Mouse (Mus musculus): Measurements from ENCODE around the gene Dab2ip. TPM values are rescaled to one million over a fixed set of nuclear protein-coding genes. Genes with fewer than 3 reads are reported as not detected.

Gene Dab2ip
- polyA plus RNA-seq, 1 experiment from 2014 or later: 54.9 TPM

DNA sequence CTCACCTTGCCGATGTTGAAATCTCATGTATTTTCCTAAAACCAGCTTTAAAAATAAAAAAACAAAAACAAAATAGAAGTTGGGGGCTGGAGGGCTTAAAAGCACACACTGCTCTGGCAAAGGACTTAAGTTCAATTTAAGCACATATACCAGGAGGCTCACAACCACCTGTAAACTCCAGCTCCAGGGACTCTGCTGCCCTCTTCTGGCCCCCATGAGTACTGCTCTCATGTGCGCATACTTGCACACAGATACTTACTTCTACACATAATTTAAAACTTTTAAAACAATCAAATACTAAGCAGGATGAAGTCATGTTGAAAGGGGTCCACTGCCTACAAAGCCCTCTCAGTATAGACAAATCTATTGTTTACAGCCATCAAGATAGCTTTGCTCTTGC lies 176.9 kb downstream of the Dab2ip start:
- ATAC-seq: no peak
- H3K4me3 ChIP-seq (replicated peaks): no peak overlapping the region
- H3K36me3 ChIP-seq: no peaks in the 10 kb centered on the region; the same call in 1 of the 2 replicates
- H3K4me1 ChIP-seq (replicated peaks): peaks cover 11% of the 10 kb centered on the region; the same call in 1 of the 2 replicates
- no peak overlapping the region for H3K9ac ChIP-seq
- no peak overlapping the region for H3K4me2 ChIP-seq (replicated peaks)
- no peaks in the 10 kb centered on the region for H3K27me3 ChIP-seq (replicated peaks)
- no peaks in the 10 kb centered on the region for H3K9me3 ChIP-seq
- WGBS: 97% methylated on average over 2 of the region's 2 CpGs
- no peak overlapping the region for H3K27ac ChIP-seq

DNA sequence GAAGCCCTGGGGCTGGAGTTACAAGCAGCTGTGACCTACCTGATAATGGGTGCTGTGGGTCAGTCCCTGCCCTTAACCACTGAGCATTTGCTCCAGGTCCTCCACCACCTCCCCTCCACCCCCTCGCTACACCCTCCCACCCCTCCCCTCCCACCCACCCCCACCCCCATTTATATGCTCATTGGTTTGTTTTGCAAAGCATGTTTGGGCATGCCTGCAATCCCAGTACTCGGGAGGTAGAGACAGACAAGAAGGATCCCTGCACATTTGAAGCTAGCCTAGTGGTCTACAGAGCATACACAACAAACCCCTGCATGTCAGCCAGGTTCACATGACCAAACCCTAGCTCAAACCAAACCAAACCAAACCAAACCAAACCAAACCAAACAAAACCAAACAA lies 178.0 kb downstream of the Dab2ip start:
- no peak overlapping the region for H3K4me2 ChIP-seq (replicated peaks)
- H3K9me3 ChIP-seq: no peaks in the 10 kb centered on the region
- ATAC-seq: no peak
- peaks cover 12% of the 10 kb centered on the region; the same call in 1 of the 2 replicates for H3K4me1 ChIP-seq (replicated peaks)
- H3K27ac ChIP-seq: no peak overlapping the region
- no peaks in the 10 kb centered on the region; the same call in 1 of the 2 replicates for H3K36me3 ChIP-seq
- no peak overlapping the region for H3K4me3 ChIP-seq (replicated peaks)
- WGBS: 83% methylated on average over 2 of the region's 2 CpGs
- H3K27me3 ChIP-seq (replicated peaks): no peaks in the 10 kb centered on the region
- no peak overlapping the region for H3K9ac ChIP-seq

DNA sequence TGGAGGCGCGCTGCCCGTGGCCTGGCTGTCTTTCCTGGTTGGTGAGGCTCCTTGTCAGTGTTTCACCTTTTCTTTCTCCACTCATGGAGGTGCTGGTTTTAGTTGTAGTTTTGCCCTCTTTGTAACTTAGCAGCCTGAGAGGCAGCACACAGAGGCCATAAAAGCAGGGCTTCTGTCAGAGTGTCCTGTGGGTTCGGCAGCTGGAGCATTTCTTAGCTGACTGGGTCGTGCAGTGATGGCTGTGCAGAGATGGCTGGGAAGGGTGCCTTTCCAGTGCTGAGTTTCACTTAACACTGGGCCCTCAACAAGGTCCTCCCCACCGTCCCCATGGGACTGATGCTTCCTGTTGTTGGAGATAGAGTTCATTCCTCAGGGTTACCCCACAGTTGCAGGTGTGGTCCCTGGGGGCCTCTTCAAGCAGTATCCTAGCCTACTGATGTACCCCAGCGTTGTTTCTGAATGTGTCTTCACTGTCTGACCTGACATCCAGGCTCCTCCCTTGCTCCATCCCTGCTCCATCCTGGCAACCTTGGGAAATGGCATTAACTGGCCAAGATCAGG lies 179.5 kb downstream of the Dab2ip start:
- 63% methylated on average over 7 of the region's 7 CpGs for WGBS
- Histone ChIP-seq H3K36me3 (no peaks in the 10 kb centered on the region), H3K9ac (no peak overlapping the region), H3K27me3 (replicated peaks) (no peaks in the 10 kb centered on the region), H3K4me2 (replicated peaks) (no peak overlapping the region), H3K9me3 (no peaks in the 10 kb centered on the region), H3K4me3 (replicated peaks) (no peak overlapping the region), H3K27ac (no peak overlapping the region), H3K4me1 (replicated peaks) (peaks cover 10% of the 10 kb centered on the region; the same call in 1 of the 2 replicates)
- no peak for ATAC-seq

DNA sequence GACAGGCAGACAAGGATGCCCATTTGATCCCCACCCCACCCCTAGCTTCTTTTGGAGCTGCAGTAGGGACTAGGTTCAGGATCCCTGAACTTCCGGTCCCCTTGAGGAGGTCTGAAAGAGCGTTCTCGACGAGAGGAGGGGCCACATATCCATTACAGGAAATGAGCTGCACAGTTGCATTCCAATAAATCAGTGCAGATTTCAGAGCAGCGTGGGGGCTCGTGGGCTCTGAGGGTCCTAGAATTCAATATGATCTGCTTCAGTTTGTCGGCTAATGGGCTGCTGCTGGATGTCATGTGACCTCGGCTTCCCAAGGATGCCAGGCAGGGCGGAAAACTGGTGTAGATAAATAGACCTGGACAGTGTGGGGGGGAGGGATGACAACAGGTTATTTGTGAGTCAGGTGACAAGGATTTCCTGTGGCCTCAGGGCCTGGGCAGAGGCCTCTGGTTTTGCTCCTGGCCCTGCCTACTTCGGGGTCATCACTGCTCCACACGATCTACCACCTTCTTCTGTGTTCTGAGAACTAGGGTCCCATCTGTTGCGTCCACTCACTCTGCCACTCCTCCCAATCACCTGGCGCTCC lies 181.7 kb downstream of the Dab2ip start:
- H3K36me3 ChIP-seq: no peaks in the 10 kb centered on the region
- peaks cover 10% of the 10 kb centered on the region; the same call in 1 of the 2 replicates for H3K4me1 ChIP-seq (replicated peaks)
- no peak overlapping the region for H3K27ac ChIP-seq
- WGBS: 41% methylated on average over 13 of the region's 13 CpGs
- no peak overlapping the region; the same call in 1 of the 2 replicates for H3K4me2 ChIP-seq (replicated peaks)
- no peaks in the 10 kb centered on the region for H3K27me3 ChIP-seq (replicated peaks)
- no peak overlapping the region for H3K9ac ChIP-seq
- no peak for ATAC-seq
- no peaks in the 10 kb centered on the region for H3K9me3 ChIP-seq
- H3K4me3 ChIP-seq (replicated peaks): no peak overlapping the region

DNA sequence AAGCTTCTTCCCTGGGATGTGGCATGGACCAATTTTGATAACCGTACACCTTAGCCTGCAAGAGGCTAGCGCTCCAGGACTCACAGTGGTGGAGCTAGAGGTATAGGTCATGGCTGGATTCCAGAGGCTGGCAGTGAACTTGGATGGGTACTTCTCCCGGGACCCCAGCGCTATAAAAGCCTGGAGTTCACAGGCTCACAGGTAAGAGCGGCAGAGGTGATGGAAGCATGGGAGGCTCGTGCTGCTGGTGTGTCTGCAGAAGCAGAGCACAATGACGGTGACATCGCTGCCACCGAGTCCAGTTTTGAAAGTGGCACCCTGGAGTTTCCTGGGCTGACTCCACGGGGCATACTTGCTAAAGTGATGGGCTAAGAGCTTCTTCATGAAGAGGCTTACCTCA lies 187.8 kb downstream of the Dab2ip start:
- Histone ChIP-seq H3K4me2 (replicated peaks) (no peak overlapping the region), H3K9ac (no peak overlapping the region), H3K27me3 (replicated peaks) (no peaks in the 10 kb centered on the region), H3K4me1 (replicated peaks) (0 out of 2 replicates have a peak, but pooled peaks cover 4% of the 10 kb centered on the region), H3K27ac (no peak overlapping the region), H3K9me3 (no peaks in the 10 kb centered on the region), H3K36me3 (no peaks in the 10 kb centered on the region), H3K4me3 (replicated peaks) (no peak overlapping the region)
- 85% methylated on average over 10 of the region's 10 CpGs for WGBS
- no peak for ATAC-seq

DNA sequence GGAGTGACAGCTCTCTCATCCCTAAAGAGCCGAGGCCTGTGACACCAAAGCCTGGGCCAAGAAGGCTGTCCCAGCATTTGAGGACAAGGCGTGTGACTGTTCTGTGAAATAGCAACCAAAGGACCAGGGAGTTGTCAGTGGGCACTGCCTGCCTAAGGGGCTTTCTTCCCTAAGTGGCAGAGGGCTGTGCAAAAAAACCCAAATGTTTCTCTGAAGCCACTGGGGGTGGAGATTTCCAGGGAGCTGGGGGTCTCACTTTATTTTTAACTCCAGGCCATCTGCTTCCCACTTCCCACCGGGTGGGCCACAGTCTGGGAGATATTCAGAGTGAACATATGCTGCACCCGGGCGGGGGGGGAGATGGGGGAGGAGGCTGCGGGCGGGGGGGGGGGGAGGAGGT lies 188.6 kb downstream of the Dab2ip start:
- no peak overlapping the region for H3K4me2 ChIP-seq (replicated peaks)
- no peaks in the 10 kb centered on the region for H3K9me3 ChIP-seq
- no peak overlapping the region for H3K9ac ChIP-seq
- H3K27me3 ChIP-seq (replicated peaks): no peaks in the 10 kb centered on the region
- no peak overlapping the region for H3K27ac ChIP-seq
- H3K4me1 ChIP-seq (replicated peaks): 0 out of 2 replicates have a peak, but pooled peaks cover 4% of the 10 kb centered on the region
- 36% methylated on average over 4 of the region's 7 CpGs for WGBS
- ATAC-seq: no peak
- H3K4me3 ChIP-seq (replicated peaks): no peak overlapping the region
- H3K36me3 ChIP-seq: no peaks in the 10 kb centered on the region

DNA sequence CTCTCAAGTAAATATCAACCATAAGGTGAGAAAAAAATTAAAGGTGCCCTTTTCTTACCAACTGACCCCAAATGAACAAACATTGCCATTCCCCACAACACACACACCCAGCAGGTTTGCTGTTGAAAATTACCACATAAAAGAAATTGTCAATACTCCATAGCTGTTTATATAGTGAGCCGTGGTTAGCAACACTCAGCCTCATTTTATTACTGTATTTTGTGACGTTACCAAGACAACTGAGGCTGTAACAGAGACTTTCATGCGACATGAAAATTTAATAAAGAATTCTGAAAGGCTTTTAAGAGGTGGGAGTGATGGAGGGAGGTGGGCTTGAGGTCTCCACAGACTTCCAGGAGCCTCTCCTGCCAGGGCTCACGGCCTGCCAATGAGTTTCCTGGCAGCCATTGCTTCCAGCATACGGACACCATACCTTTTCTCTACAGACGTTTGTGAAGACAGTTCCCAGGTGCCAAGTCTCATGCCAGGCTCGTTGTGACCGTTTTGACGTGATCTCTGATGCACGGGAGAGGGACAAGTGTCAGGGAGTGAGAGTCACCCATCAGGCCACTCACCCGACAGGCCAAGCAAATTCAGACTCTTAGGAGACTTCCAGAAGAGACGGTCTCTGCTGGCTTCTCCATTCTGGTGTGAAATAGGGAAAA lies 189.4 kb downstream of the Dab2ip start:
- H3K36me3 ChIP-seq: no peaks in the 10 kb centered on the region
- 71% methylated on average over 12 of the region's 12 CpGs for WGBS
- H3K27ac ChIP-seq: no peak overlapping the region
- no peaks in the 10 kb centered on the region for H3K9me3 ChIP-seq
- H3K4me2 ChIP-seq (replicated peaks): no peak overlapping the region
- H3K4me3 ChIP-seq (replicated peaks): no peak overlapping the region
- H3K27me3 ChIP-seq (replicated peaks): no peaks in the 10 kb centered on the region
- no peak for ATAC-seq
- H3K4me1 ChIP-seq (replicated peaks): 0 out of 2 replicates have a peak, but pooled peaks cover 4% of the 10 kb centered on the region
- no peak overlapping the region for H3K9ac ChIP-seq

DNA sequence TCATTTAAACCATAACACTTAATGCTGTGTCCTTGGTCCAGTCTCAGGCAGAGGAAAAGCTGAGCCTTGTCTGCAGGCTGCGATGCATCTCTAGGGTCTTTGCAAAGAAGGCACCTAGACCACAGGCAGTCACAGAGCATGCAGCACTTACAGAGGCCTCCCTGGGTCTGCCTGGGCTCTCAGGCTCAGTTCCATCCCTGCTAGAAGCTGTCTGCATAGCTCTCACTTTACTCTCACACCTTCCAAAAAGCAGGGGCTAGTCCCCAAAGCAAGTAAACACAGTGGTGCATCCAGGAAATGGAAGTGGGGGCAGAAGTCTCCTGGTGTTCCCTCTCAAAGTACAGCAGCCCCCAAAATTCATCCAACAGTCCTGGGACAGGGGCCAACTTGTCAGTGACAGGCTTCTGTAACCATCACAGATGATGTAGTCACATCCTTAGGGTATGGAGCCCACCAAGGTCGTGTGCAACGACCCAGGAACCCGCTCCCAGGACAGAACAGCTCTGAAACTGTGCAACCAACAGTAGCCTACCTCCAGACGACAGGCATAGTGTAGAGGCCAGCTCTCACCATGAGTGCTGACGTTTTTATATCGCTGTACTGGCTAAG lies 192.6 kb downstream of the Dab2ip start:
- no peak for ATAC-seq
- no peak overlapping the region for H3K4me3 ChIP-seq (replicated peaks)
- H3K9me3 ChIP-seq: no peaks in the 10 kb centered on the region
- no peak overlapping the region for H3K27ac ChIP-seq
- no peaks in the 10 kb centered on the region for H3K36me3 ChIP-seq
- H3K4me1 ChIP-seq (replicated peaks): 0 out of 2 replicates have a peak, but pooled peaks cover 4% of the 10 kb centered on the region
- no peaks in the 10 kb centered on the region for H3K27me3 ChIP-seq (replicated peaks)
- H3K4me2 ChIP-seq (replicated peaks): no peak overlapping the region
- no peak overlapping the region for H3K9ac ChIP-seq
- WGBS: 63% methylated on average over 7 of the region's 7 CpGs

DNA sequence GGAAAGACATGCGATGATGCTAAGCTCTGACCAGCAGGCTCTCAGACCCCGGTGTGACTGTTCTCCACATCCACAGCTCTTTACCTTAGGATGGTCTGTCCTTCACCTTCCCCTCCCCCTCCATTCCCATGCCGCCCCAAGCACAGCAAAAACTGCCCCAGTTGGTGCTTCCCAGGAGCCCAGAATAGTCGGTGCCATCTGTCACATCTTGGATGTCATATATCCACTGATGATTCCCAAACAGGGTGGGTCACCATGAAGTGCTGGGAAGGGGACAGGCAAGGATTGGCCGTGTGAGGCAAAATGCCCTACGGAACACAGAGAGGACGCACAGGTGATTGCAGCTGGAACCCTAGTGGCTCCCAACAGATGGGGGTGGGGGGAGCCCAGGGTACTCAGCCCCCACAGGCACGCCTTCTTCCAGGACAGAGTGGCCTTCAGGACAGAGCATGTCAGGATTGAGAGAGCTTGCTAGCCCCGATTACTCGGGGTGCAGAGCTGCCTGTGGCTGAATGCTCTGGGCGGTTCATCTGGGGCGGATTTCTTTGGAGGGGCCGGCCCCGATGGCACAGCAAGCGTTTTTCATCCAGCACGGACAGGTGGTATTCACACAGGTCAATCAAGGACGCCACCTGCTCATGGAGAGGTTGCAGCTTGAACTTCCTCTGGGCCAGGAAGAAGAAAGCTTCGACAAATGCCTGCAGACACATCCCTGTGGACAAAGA lies 193.9 kb downstream of the Dab2ip start:
- Histone ChIP-seq H3K4me1 (replicated peaks) (0 out of 2 replicates have a peak, but pooled peaks cover 4% of the 10 kb centered on the region), H3K4me3 (replicated peaks) (no peak overlapping the region), H3K36me3 (no peaks in the 10 kb centered on the region), H3K27ac (no peak overlapping the region), H3K4me2 (replicated peaks) (no peak overlapping the region), H3K9ac (no peak overlapping the region; the same call in 1 of the 2 replicates), H3K9me3 (no peaks in the 10 kb centered on the region), H3K27me3 (replicated peaks) (no peaks in the 10 kb centered on the region)
- no peak for ATAC-seq
- 81% methylated on average over 18 of the region's 18 CpGs for WGBS

DNA sequence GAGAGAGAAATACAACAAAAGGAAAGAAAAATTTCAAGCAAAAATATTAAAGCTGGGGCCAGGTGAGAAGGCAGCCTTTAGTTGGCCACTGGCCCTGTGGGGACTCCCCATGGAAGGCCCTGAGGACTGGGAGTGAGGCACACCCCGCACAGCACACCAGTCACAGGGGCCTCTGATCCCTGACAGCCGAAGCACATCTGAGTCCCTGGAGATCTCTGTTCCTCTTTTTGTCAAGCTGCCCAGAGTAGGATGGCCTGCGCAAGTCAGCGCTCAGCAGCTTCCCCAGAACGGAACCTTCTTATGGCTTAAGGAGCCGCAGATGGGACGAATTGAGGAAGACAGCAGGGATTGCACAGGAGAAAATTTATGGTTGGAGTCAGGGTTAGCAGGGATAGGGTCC lies 198.4 kb downstream of the Dab2ip start:
- H3K4me3 ChIP-seq (replicated peaks): no peak overlapping the region
- H3K36me3 ChIP-seq: no peaks in the 10 kb centered on the region
- H3K9ac ChIP-seq: no peak overlapping the region
- no peak for ATAC-seq
- no peak overlapping the region for H3K27ac ChIP-seq
- 0 out of 2 replicates have a peak, but pooled peaks cover 4% of the 10 kb centered on the region for H3K4me1 ChIP-seq (replicated peaks)
- no peak overlapping the region for H3K4me2 ChIP-seq (replicated peaks)
- 67% methylated on average over 7 of the region's 7 CpGs for WGBS
- H3K9me3 ChIP-seq: no peaks in the 10 kb centered on the region
- H3K27me3 ChIP-seq (replicated peaks): no peaks in the 10 kb centered on the region

DNA sequence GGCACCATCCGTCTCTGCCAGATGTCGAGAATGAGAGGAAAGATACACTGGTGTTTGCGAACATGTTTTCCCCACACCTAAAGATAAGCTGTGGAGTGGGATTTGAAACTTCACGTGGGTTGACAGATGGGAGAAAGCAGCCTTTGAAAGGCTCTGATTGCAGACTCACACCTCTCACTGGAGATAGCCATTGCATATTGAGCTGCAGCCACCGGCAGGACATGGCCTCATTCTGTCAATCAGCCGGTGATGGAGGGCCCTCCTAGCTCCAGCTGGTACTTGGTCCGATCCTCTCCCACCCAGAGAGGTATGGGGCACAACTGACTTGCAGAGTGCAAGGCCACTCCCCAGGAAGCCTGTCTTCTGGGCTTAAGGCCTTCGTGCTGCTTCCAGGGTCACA lies 202.3 kb downstream of the Dab2ip start:
- no peak overlapping the region for H3K27ac ChIP-seq
- no peak overlapping the region for H3K4me3 ChIP-seq (replicated peaks)
- ATAC-seq: no peak
- H3K9ac ChIP-seq: no peak overlapping the region
- no peaks in the 10 kb centered on the region for H3K9me3 ChIP-seq
- H3K4me2 ChIP-seq (replicated peaks): no peak overlapping the region
- WGBS: 61% methylated on average over 8 of the region's 8 CpGs
- H3K36me3 ChIP-seq: no peaks in the 10 kb centered on the region
- H3K4me1 ChIP-seq (replicated peaks): 0 out of 2 replicates have a peak, but pooled peaks cover 4% of the 10 kb centered on the region
- no peaks in the 10 kb centered on the region for H3K27me3 ChIP-seq (replicated peaks)

DNA sequence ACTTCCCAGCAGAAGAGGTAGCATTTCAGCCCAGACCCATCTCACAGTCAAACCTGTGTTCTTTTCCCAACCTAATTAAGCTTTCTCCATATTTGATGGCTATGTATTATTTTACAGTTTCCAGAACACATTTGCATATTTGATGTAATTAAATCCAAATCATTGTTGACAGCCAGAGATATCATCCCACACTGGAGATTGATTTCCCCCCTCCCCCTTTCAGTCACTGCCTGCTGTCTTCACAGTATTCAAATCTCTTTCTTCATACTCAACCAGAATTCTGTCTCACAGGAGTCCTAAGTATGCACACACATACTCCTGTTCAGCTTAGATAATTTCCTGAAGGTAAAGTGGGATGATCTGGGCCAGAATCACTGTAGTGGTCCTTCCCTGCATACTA lies 202.8 kb downstream of the Dab2ip start:
- 0 out of 2 replicates have a peak, but pooled peaks cover 4% of the 10 kb centered on the region for H3K4me1 ChIP-seq (replicated peaks)
- no peaks in the 10 kb centered on the region for H3K36me3 ChIP-seq
- no peak overlapping the region for H3K9ac ChIP-seq
- H3K27me3 ChIP-seq (replicated peaks): no peaks in the 10 kb centered on the region
- no peaks in the 10 kb centered on the region for H3K9me3 ChIP-seq
- H3K27ac ChIP-seq: no peak overlapping the region
- no peak overlapping the region for H3K4me3 ChIP-seq (replicated peaks)
- ATAC-seq: no peak
- no peak overlapping the region for H3K4me2 ChIP-seq (replicated peaks)

Measured in intestine, embryonic 15.5 days (tissue).